Comparison of ENCODE assay signal across 21 mouse cellular contexts in genomic region chr14:47544286-47544685, GRCm38 (mm10). TPM values are rescaled to one million over a fixed set of nuclear protein-coding genes. Genes with fewer than 3 reads are reported as not detected.
DNase-seq lines count a peak whose midpoint lies in the region; ATAC-seq lines count a peak whose summit lies in the region.
"Had no signal": no experiment of that assay in that cellular context is flagged by ENCODE, and none has a peak within 500 bp of the region (broad histone marks: within the 10 kb centered on the region; RNA-seq: fewer than 3 reads in every experiment).

No protein-coding gene starts in this region.

- H3K4me2 ChIP-seq in liver, embryonic 12.5 days, result peak overlapping the region; percentile 40
- H3K4me2 ChIP-seq in liver, embryonic 16.5 days (ENCODE audit: low read depth, low read length), result peak overlapping the region; percentile 19
- H3K4me2 ChIP-seq: embryonic facial prominence, embryonic 12.5 days; forebrain, embryonic 13.5 days; heart, embryonic 12.5 days had no signal

- peak overlapping the region; percentile 77 for H3K27ac ChIP-seq in liver, embryonic 12.5 days
- peak overlapping the region; percentile 81 for H3K27ac ChIP-seq in liver, embryonic 16.5 days (ENCODE audit: low read length)
- H3K27ac ChIP-seq: embryonic facial prominence, embryonic 12.5 days; forebrain, embryonic 13.5 days; heart, adult 2 months; hindbrain, postnatal 0 days had no signal

- peak; percentile 77 for DNase-seq in ovary, adult 18-20 months (ENCODE audit: low spot score)
- DNase-seq in ovary, postnatal 36 days (ENCODE audit: low spot score), result no peak
- no peak for DNase-seq in gastrocnemius, adult 18-20 months (ENCODE audit: low spot score)
- DNase-seq in frontal cortex, postnatal 36 days (ENCODE audit: low spot score in 2 of 2), result no peak
- no peak for DNase-seq in kidney, adult 11 months
- no peak for DNase-seq in frontal cortex, postnatal 10 days (ENCODE audit: low spot score in 2 of 2)
- DNase-seq: adrenal gland, postnatal 14 days; cerebellum, adult 11-12 months; cerebellum, adult 9-10 months; cerebellum, postnatal 25 days; gastrocnemius, postnatal 14 days; heart, adult 2 months; heart, postnatal 36 days had no signal

- peak overlapping the region; percentile 24; the same call in 1 of the 2 replicates for H3K9ac ChIP-seq in liver, embryonic 12.5 days
- H3K9ac ChIP-seq in liver, embryonic 16.5 days (ENCODE audit: low read depth, low read length), result peak overlapping the region; percentile 16; the same call in 1 of the 2 replicates
- H3K9ac ChIP-seq: embryonic facial prominence, embryonic 12.5 days; forebrain, embryonic 13.5 days; heart, embryonic 12.5 days had no signal

- H3K4me1 ChIP-seq in liver, embryonic 12.5 days, result peaks cover 35% of the 10 kb centered on the region
- peaks cover 22% of the 10 kb centered on the region for H3K4me1 ChIP-seq in liver, embryonic 16.5 days (ENCODE audit: control insufficient read depth, low read depth, low read length)
- H3K4me1 ChIP-seq: embryonic facial prominence, embryonic 12.5 days; forebrain, embryonic 13.5 days; heart, embryonic 12.5 days had no signal

- no peaks in the 10 kb centered on the region for H3K27me3 ChIP-seq in liver, embryonic 12.5 days (replicated peaks)
- H3K27me3 ChIP-seq in liver, embryonic 16.5 days (ENCODE audit: control insufficient read depth, insufficient read depth, low read depth, low read length), result no peaks in the 10 kb centered on the region
- H3K27me3 ChIP-seq: embryonic facial prominence, embryonic 12.5 days; forebrain, embryonic 13.5 days; heart, embryonic 12.5 days; Patski had no signal

- peaks cover 80% of the 10 kb centered on the region for H3K36me3 ChIP-seq in liver, embryonic 12.5 days
- H3K36me3 ChIP-seq in liver, embryonic 16.5 days (ENCODE audit: control insufficient read depth, insufficient read depth), result peaks cover 27% of the 10 kb centered on the region

- peak; percentile 73 for ATAC-seq in liver, embryonic 12.5 days
- ATAC-seq in liver, embryonic 16.5 days (ENCODE audit: low read depth), result peak; percentile 79
- ATAC-seq: activated CD4-positive, CD25-positive, alpha-beta regulatory T cell, adult 4 months; forebrain, embryonic 13.5 days; hindbrain, postnatal 0 days; Patski had no signal

- no peaks in the 10 kb centered on the region for H3K9me3 ChIP-seq in liver, embryonic 12.5 days (replicated peaks)
- no peaks in the 10 kb centered on the region for H3K9me3 ChIP-seq in liver, embryonic 16.5 days (replicated peaks; ENCODE audit: control insufficient read depth, low read length)
- H3K9me3 ChIP-seq: embryonic facial prominence, embryonic 12.5 days; forebrain, embryonic 13.5 days; heart, embryonic 12.5 days had no signal

- no peak overlapping the region for H3K4me3 ChIP-seq in liver, embryonic 12.5 days
- H3K4me3 ChIP-seq in liver, embryonic 16.5 days (ENCODE audit: low read depth, low read length), result no peak overlapping the region
- H3K4me3 ChIP-seq: embryonic facial prominence, embryonic 12.5 days; forebrain, embryonic 13.5 days; heart, adult 2 months; heart, embryonic 12.5 days had no signal

- WGBS in liver, embryonic 12.5 days (ENCODE audit: insufficient replicate concordance), result 31% methylated on average over 5 of the region's 5 CpGs
- WGBS in liver, embryonic 16.5 days (ENCODE audit: insufficient replicate concordance), result 24% methylated on average over 5 of the region's 5 CpGs

RNA-seq across cellular contexts. Expression of gene Atg14, which starts 26.2 kb away (rescaled TPM):
- 7.6 and 8.0 TPM in 2 replicates for polyA plus RNA-seq in liver, embryonic 12.5 days (2016; fragmentation: Nextera tagmentation; extraction: Ambion mirVana)
- 9.4 and 9.7 TPM in 2 replicates for polyA plus RNA-seq in liver, embryonic 16.5 days (2015; fragmentation: Nextera tagmentation; extraction: Ambion mirVana)
- total RNA-seq in gastrocnemius, adult 18-20 months (2021), result 1 to 10 TPM; 6.7 to 6.9 TPM
